Mouse (Mus musculus) megakaryocyte, embryonic 14.5 days (primary cell): ENCODE data around the gene Oas2. TPM values are rescaled to one million over a fixed set of nuclear protein-coding genes. Genes with fewer than 3 reads are reported as not detected.

Experiments used
- H3K27me3 ChIP-seq: replicated peaks from 2 replicates; pipeline ENCODE3; 2012; ENCODE audit warnings: inconsistent platforms
- H3K36me3 ChIP-seq: replicated peaks from 2 replicates; pipeline ENCODE3; 2012; ENCODE audit warnings: low read length, inconsistent platforms, mixed read lengths
- H3K4me1 ChIP-seq: 2 replicates; pipeline ENCODE4 v1.6.1; 2012; ENCODE audit warnings: inconsistent platforms
- H3K4me3 ChIP-seq: replicated peaks from 2 replicates; pipeline ENCODE3; 2012; ENCODE audit warnings: moderate library complexity, mild to moderate bottlenecking, inconsistent platforms
- H3K9me3 ChIP-seq: 2 replicates; pipeline ENCODE4 v1.6.1; 2012; ENCODE audit warnings: inconsistent platforms
- FLI1 ChIP-seq: IDR thresholded peaks from 2 replicates; pipeline ENCODE4 v1.6.1; 2012; ENCODE audit warnings: low read length, inconsistent platforms, mixed read lengths
- GATA1 ChIP-seq: IDR thresholded peaks from 3 replicates; pipeline ENCODE4 v1.6.1; 2012; ENCODE audit warnings: mixed read lengths, low read length, inconsistent platforms, borderline replicate concordance
- polyA plus RNA-seq: library from polyadenylated mRNA; stranded (reverse); fragments of >175 nt; gene quantifications from 2 replicates; pipeline ENCODE4 v1.2.3, GENCODE M21; 2012; ENCODE audit warnings: low replicate concordance; ENCODE audit not compliant: insufficient read depth

Oas2 gene
- polyA plus RNA-seq, 1 experiment, result 1.00 TPM

- no peaks in the 10 kb centered on the region for H3K4me1 ChIP-seq
- H3K36me3 ChIP-seq, result no peaks in the 10 kb centered on the region
- H3K4me3 ChIP-seq, result no peak overlapping the region
- TF ChIP-seq FLI1 (no peak), GATA1 (no peak)
- H3K9me3 ChIP-seq, result no peaks in the 10 kb centered on the region
- H3K27me3 ChIP-seq, result peaks cover 74% of the 10 kb centered on the region
Observed at GRCm38 (mm10) chr5:120733696-120734095, 16.0 kb downstream of the Oas2 start.

GRCm38 (mm10) chr5:120732740-120733139, 16.9 kb downstream of the Oas2 start:
- Histone ChIP-seq H3K4me1 (no peaks in the 10 kb centered on the region), H3K36me3 (no peaks in the 10 kb centered on the region), H3K4me3 (no peak overlapping the region), H3K27me3 (peaks cover 71% of the 10 kb centered on the region), H3K9me3 (no peaks in the 10 kb centered on the region)
- no peak for TF ChIP-seq FLI1
- no peak for TF ChIP-seq GATA1

DNA sequence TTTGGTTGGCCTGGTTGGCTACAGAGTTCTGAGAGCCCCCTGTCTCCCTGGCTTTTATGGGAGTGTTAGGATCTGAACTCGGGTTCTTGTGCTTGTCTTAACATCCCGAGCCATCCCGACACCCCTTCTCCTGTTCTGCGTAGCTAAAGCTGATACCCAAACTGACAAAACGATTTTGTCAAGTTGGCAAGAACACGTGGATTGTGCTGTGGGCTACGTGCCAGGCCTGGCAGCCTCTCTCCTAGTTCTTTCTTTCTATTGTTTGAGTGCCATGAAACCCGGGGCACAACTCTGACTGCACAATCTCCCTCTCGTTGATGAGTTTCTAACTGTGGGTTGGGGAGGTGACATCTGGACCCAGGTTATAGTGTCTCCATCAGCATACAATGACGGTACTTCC, 20.3 kb downstream of the Oas2 start:
- H3K9me3 ChIP-seq, result no peaks in the 10 kb centered on the region
- H3K4me1 ChIP-seq, result no peaks in the 10 kb centered on the region
- no peaks in the 10 kb centered on the region for H3K36me3 ChIP-seq
- H3K4me3 ChIP-seq, result no peak overlapping the region
- no peak for TF ChIP-seq GATA1
- no peak for TF ChIP-seq FLI1
- peaks cover 73% of the 10 kb centered on the region for H3K27me3 ChIP-seq

DNA sequence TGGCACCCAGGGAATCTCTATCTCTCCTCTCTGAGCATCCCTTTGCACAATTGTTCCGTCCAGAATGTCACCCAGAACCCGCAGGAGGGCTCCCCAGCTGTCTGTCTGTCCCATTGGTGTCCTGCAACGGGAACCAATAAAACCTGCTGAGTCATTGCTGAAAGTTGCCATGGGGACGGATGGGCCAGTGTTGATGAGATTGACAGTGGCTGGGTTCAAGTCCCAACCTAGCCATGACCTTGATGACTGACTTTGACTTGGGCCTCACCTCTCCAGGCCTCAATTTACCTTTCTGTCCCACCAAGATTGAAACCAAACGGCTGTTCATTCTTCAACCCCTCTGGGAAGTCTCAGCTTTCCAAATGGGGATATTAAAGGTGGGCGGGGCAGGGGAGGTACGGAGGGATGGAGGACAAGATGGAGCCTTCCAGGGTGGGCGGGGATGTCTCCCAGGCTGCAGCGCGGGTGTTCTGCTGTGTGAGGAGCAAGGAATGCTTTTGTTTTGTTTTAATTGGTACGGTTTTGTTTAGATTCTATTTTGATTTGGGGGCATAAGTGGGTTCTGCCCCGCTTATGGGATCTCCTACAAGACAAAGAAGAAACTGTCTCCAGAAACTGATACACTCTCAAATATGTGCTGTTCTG, 23.7 kb downstream of the Oas2 start:
- peaks cover 66% of the 10 kb centered on the region for H3K27me3 ChIP-seq
- H3K4me3 ChIP-seq, result no peak overlapping the region
- TF ChIP-seq FLI1, result no peak
- TF ChIP-seq GATA1, result no peak
- no peaks in the 10 kb centered on the region for H3K4me1 ChIP-seq
- H3K36me3 ChIP-seq, result no peaks in the 10 kb centered on the region
- H3K9me3 ChIP-seq, result peaks cover 6% of the 10 kb centered on the region

DNA sequence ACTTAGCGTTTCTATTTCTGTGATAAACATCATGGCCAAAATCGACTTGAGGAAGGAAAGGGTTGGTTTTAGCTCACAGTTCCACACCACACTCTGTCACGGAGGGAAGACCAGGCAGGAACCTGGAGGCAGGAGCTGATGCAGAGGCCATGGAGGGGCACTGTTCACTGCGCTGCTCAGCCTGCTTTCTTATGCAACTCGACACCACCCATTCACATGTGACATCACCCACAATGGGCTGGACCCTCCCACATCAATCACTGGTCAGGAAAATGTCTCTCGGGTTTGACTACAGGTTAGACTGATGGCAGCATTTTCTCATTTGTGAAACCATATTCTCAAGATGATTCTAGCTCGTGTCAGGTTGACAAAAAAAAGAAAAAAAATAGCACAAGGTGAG, 28.6 kb downstream of the Oas2 start:
- Histone ChIP-seq H3K4me1 (no peaks in the 10 kb centered on the region), H3K27me3 (peaks cover 70% of the 10 kb centered on the region), H3K36me3 (no peaks in the 10 kb centered on the region), H3K9me3 (peaks cover 27% of the 10 kb centered on the region), H3K4me3 (no peak overlapping the region)
- TF ChIP-seq FLI1 (no peak), GATA1 (no peak)

DNA sequence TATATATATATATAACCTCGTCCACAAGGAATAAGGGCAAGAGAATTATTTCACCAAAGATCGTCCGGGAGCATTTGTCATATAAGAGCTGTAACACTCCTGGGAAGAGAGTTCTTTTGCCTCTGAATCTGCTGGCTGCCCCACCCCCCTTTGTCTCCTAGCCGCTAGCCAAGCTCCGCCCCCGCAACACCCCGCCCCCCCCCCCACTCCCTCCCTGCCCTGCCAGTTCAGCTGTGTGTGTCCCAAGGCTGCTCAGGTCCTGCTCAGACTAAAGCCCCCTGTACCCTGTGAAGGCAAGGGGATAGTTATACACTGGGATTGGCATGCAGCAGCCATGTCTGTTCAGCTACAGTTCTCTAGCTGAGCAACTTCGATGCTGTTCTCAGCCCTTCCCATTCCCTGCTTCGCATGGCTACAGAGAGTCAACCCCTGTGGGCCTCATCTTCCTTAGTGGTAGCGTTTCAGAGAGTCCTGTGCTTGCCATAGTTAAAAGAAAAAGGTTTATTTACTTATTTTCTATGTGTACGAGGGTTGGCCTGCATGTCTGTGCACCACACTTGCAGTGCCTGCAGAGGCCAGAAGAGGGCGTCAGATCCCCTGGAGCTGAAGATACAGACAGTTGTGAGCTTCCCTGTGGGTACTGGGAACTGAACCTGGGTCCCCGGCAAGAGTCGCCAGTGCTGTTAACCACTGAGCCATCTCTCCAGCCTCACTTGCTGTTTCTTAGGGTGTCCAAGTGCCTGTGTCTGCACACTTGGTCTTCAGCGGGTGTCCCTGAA, 30.9 kb downstream of the Oas2 start:
- Histone ChIP-seq H3K36me3 (no peaks in the 10 kb centered on the region), H3K27me3 (peaks cover 76% of the 10 kb centered on the region), H3K9me3 (peaks cover 27% of the 10 kb centered on the region), H3K4me3 (no peak overlapping the region), H3K4me1 (peaks cover 5% of the 10 kb centered on the region; the same call in 1 of the 2 replicates)
- no peak for TF ChIP-seq GATA1
- TF ChIP-seq FLI1, result no peak

GRCm38 (mm10) chr5:120717136-120717535, 32.5 kb downstream of the Oas2 start:
- H3K9me3 ChIP-seq, result peaks cover 28% of the 10 kb centered on the region
- TF ChIP-seq FLI1, result no peak
- no peak for TF ChIP-seq GATA1

GRCm38 (mm10) chr5:120714314-120714713, 35.3 kb downstream of the Oas2 start:
- H3K4me3 ChIP-seq, result peak overlapping the region; percentile 9
- peaks cover 13% of the 10 kb centered on the region for H3K9me3 ChIP-seq
- TF ChIP-seq FLI1 (no peak), GATA1 (no peak)
- H3K36me3 ChIP-seq, result no peaks in the 10 kb centered on the region
- H3K27me3 ChIP-seq, result peaks cover 87% of the 10 kb centered on the region
- peaks cover 15% of the 10 kb centered on the region for H3K4me1 ChIP-seq

More at GRCm38 (mm10) chr5:120717136-120717535, 32.5 kb downstream of the Oas2 start:
- peaks cover 5% of the 10 kb centered on the region; the same call in 1 of the 2 replicates for H3K4me1 ChIP-seq
- H3K4me3 ChIP-seq, result no peak overlapping the region
- no peaks in the 10 kb centered on the region for H3K36me3 ChIP-seq
- peaks cover 79% of the 10 kb centered on the region for H3K27me3 ChIP-seq

DNA sequence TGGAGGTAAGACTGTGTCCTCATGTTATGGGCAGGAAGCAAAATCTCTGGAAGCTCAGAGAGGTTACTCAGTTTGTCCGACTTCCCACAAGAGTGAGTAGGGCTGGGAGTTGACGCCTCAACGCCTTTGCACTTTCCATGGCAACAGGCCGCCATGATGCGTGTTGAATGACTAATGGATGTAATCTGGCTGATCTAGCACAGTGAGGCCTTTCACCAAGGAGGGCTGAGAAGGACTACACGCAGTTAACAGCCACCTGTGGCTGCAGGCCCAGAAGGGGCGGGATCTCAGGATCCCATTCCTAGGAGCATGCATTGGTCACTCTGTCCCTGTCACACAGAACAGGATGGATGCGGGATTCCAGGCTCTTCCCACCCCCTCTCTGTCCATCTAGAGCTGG, 36.9 kb downstream of the Oas2 start:
- no peak overlapping the region for H3K4me3 ChIP-seq
- H3K9me3 ChIP-seq, result 0 out of 2 replicates have a peak, but pooled peaks cover 6% of the 10 kb centered on the region
- TF ChIP-seq FLI1 (no peak), GATA1 (no peak)
- H3K27me3 ChIP-seq, result peaks cover 95% of the 10 kb centered on the region
- peaks cover 15% of the 10 kb centered on the region for H3K4me1 ChIP-seq
- H3K36me3 ChIP-seq, result no peaks in the 10 kb centered on the region

GRCm38 (mm10) chr5:120711827-120712226, 37.8 kb downstream of the Oas2 start, which contains the start of gene Dtx1:
Dtx1 (minus strand) TSS chr5:120711927.
- H3K9me3 ChIP-seq, result 0 out of 2 replicates have a peak, but pooled peaks cover 6% of the 10 kb centered on the region
- H3K27me3 ChIP-seq, result peaks cover 97% of the 10 kb centered on the region

More at GRCm38 (mm10) chr5:120711827-120712226, 37.8 kb downstream of the Oas2 start, which contains the start of gene Dtx1:
- Histone ChIP-seq H3K36me3 (no peaks in the 10 kb centered on the region), H3K4me1 (peaks cover 15% of the 10 kb centered on the region), H3K4me3 (no peak within 1 kb of the TSS)
- TF ChIP-seq GATA1 (no peak), FLI1 (no peak)
